Mouse (Mus musculus) midbrain, postnatal 0 days (tissue): ENCODE measurements around the gene Mon1a. TPM values are rescaled to one million over a fixed set of nuclear protein-coding genes. Genes with fewer than 3 reads are reported as not detected.
A peak's percentile ranks its signal among the peaks of the same experiment; 100 is the strongest.

ENCODE experiments used
- ATAC-seq: fragments of 200-750 bp; cut with Nextera tagmentation; 2 replicates; pipeline ENCODE4 v1.8.0; 2017; ENCODE audit warnings: moderate number of reproducible peaks, mild to moderate bottlenecking, moderate TSS enrichment, moderate library complexity; ENCODE audit not compliant: low FRiP score
- DNase-seq: peaks from one replicate; pipeline ENCODE4 v3.0.0-alpha.2; 2015; ENCODE audit warnings: low spot score
- H3K27ac ChIP-seq: fragments of 300-500 bp; sonication (generic); 2 replicates; pipeline ENCODE4 v1.5.1; 2014; ENCODE audit warnings: low read depth, mild to moderate bottlenecking, low read length, mixed read lengths
- H3K27me3 ChIP-seq: fragments of 300-500 bp; sonication (generic); 2 replicates; pipeline ENCODE4 v1.6.1; 2014; ENCODE audit warnings: low read length, control low read depth, mixed read lengths; ENCODE audit not compliant: insufficient read depth
- H3K36me3 ChIP-seq: fragments of 300-500 bp; sonication (generic); 2 replicates; pipeline ENCODE4 v1.6.1; 2014; ENCODE audit warnings: low read length, control low read depth, mixed read lengths; ENCODE audit not compliant: insufficient read depth
- H3K4me1 ChIP-seq: fragments of 300-500 bp; sonication (generic); 2 replicates; pipeline ENCODE4 v1.6.1; 2014; ENCODE audit warnings: mild to moderate bottlenecking, control low read depth, antibody characterized with exemption, low read length, mixed read lengths; ENCODE audit not compliant: insufficient read depth
- H3K4me2 ChIP-seq: fragments of 300-500 bp; sonication (generic); 2 replicates; pipeline ENCODE4 v1.6.1; 2014; ENCODE audit warnings: low read depth, mild to moderate bottlenecking, low read length, mixed read lengths; ENCODE audit not compliant: poor library complexity, severe bottlenecking
- H3K4me3 ChIP-seq: fragments of 300-500 bp; sonication (generic); 2 replicates; pipeline ENCODE4 v1.5.1; 2014; ENCODE audit warnings: low read depth, mild to moderate bottlenecking, low read length, moderate library complexity
- H3K9ac ChIP-seq: fragments of 300-500 bp; sonication (generic); replicated peaks from 2 replicates; pipeline ENCODE4 v1.6.1; 2014; ENCODE audit warnings: mild to moderate bottlenecking, low read length, moderate library complexity, mixed read lengths; ENCODE audit not compliant: poor library complexity, severe bottlenecking
- H3K9me3 ChIP-seq: fragments of 300-500 bp; sonication (generic); 2 replicates; pipeline ENCODE4 v1.6.1; 2016; ENCODE audit warnings: low read length, control low read depth
- CTCF ChIP-seq: IDR thresholded peaks from 2 replicates; pipeline ENCODE4 v1.5.1; 2016; ENCODE audit warnings: antibody characterized with exemption, mild to moderate bottlenecking
- WGBS: fragments of 180-500 bp; shearing (Covaris S2); extraction: QIAGEN DNeasy Blood & Tissue Kit; methylation state at CpG from one replicate; pipeline ENCODE4 v1.1.7; 2014; 5-methylcytosine and 5-hydroxymethylcytosine counted together
- polyA plus RNA-seq: library from polyadenylated mRNA; unstranded; fragments of >200 nt; fragmentation: Nextera tagmentation; extraction: Ambion mirVana; gene quantifications from 2 replicates; pipeline ENCODE4 v1.2.1, GENCODE M21; 2015
- total RNA-seq: library from RNA; depleted of rRNA; stranded (reverse); fragments of >200 nt; gene quantifications from 2 replicates; pipeline ENCODE4 v1.2.3, GENCODE M21; 2014; rRNA removed

Mon1a gene
- total RNA-seq (23.9 and 24.9 TPM in 2 replicates), polyA plus RNA-seq (16.7 and 18.1 TPM in 2 replicates)

DNA sequence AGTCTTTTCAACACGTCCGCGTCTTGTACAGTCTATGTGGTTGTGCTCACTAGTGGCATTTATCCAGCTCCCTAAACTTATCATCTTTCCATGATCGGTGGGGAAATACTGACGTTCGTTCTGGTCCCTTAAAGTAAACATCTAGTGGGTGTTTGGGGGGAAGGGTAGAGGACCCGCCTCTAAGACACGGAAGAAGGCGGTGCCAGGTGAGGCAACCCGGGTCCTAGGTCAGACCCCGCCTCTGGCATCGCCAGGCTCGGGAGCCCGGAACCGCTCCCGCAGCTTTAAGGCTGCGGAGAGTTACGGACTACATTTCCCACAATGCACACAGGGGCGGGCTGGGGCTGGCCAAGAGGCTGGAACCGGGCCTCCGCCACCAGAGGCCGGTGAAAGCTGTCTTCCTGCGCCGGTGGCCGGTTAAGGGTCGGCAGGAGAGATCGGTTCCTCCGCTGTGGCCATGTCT lies at the start of gene Mon1a:
TSS of gene Mon1a (plus strand) at position 348 of the 463 bp plus-strand sequence.
- Histone ChIP-seq H3K27me3 (peaks cover 4% of the 10 kb centered on the region; the same call in 1 of the 2 replicates), H3K27ac (peak within 1 kb of the TSS; percentile 73), H3K36me3 (no peaks in the 10 kb centered on the region), H3K4me1 (peaks cover 4% of the 10 kb centered on the region; the same call in 1 of the 2 replicates), H3K4me3 (peak within 1 kb of the TSS; percentile 79), H3K9ac (peak within 1 kb of the TSS; percentile 74), H3K9me3 (no peaks in the 10 kb centered on the region), H3K4me2 (peak within 1 kb of the TSS; percentile 73)
- TF ChIP-seq CTCF = no peak
- peak; percentile 87 for DNase-seq
- ATAC-seq = peak; percentile 91
- WGBS = under 1% methylated on average over 28 of the region's 28 CpGs

DNA sequence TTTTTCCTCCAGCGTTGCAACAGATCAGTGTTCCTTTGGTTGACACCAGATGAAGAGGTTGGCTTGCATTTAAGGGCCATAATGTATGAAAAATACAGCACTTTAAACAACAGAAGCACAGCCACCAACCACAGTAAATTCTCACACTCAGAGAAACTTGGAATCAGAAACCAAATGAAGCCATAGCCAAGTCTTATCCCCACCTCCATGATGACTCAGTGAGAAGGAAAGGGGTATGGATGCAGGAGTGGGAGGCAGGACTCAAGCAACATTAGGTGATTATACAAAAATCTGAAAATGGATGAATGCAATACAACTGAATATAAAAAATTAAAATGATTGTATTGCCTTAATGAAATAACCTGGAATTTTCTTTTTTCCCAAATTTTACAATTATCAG lies 49.1 kb upstream of the Mon1a start:
- no peaks in the 10 kb centered on the region for H3K9me3 ChIP-seq
- no peak overlapping the region for H3K9ac ChIP-seq
- H3K4me3 ChIP-seq = no peak overlapping the region
- no peak for TF ChIP-seq CTCF
- H3K4me2 ChIP-seq = no peak overlapping the region
- H3K36me3 ChIP-seq = peaks cover 10% of the 10 kb centered on the region; the same call in 1 of the 2 replicates
- no peak overlapping the region for H3K27ac ChIP-seq
- no peaks in the 10 kb centered on the region for H3K4me1 ChIP-seq
- no peak for DNase-seq
- 100% methylated on average over 1 of the region's 1 CpGs for WGBS
- ATAC-seq = no peak
- no peaks in the 10 kb centered on the region for H3K27me3 ChIP-seq

DNA sequence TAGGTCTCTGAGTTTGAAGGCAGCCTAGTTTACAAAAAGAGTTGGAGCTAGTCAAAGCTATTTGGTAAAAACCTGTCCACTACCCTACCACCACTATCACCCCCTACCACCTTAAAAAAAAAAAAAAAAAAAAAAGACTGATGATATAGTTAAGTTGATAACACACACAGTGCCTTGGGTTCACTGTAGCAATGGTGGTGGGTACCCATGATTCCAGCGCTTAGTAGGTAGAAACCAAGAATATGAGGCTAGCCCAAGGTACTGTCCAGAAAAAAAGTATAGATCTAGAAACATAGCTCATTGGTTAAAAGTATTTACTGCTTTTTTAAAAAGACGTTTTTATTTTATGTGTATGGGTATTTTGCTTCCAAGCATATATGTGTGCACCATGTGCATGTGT lies 45.2 kb upstream of the Mon1a start:
- Histone ChIP-seq H3K27me3 (no peaks in the 10 kb centered on the region), H3K9ac (no peak overlapping the region), H3K4me2 (no peak overlapping the region), H3K4me3 (no peak overlapping the region), H3K27ac (no peak overlapping the region), H3K9me3 (no peaks in the 10 kb centered on the region), H3K4me1 (no peaks in the 10 kb centered on the region), H3K36me3 (peaks cover 14% of the 10 kb centered on the region; the same call in 1 of the 2 replicates)
- ATAC-seq (no peak), DNase-seq (no peak)
- 93% methylated on average over 2 of the region's 2 CpGs for WGBS
- TF ChIP-seq CTCF = no peak

GRCm38 (mm10) chr9:107848922-107849321 lies 39.0 kb upstream of the Mon1a start:
- DNase-seq (no peak), ATAC-seq (no peak)
- Histone ChIP-seq H3K27ac (no peak overlapping the region), H3K27me3 (no peaks in the 10 kb centered on the region), H3K9me3 (no peaks in the 10 kb centered on the region), H3K9ac (no peak overlapping the region), H3K4me2 (no peak overlapping the region), H3K4me3 (no peak overlapping the region), H3K36me3 (peaks cover 7% of the 10 kb centered on the region; the same call in 1 of the 2 replicates), H3K4me1 (no peaks in the 10 kb centered on the region)
- TF ChIP-seq CTCF = no peak
- WGBS = 97% methylated on average over 7 of the region's 7 CpGs

GRCm38 (mm10) chr9:107858343-107858742 lies 29.6 kb upstream of the Mon1a start:
- ATAC-seq = no peak
- WGBS = 96% methylated on average over 3 of the region's 3 CpGs
- TF ChIP-seq CTCF = no peak

GRCm38 (mm10) chr9:107864493-107864892 lies 23.5 kb upstream of the Mon1a start:
- Histone ChIP-seq H3K4me3 (no peak overlapping the region), H3K27ac (no peak overlapping the region), H3K9me3 (no peaks in the 10 kb centered on the region), H3K4me1 (no peaks in the 10 kb centered on the region), H3K9ac (no peak overlapping the region), H3K4me2 (no peak overlapping the region), H3K36me3 (no peaks in the 10 kb centered on the region; the same call in 1 of the 2 replicates), H3K27me3 (no peaks in the 10 kb centered on the region)
- TF ChIP-seq CTCF = no peak
- DNase-seq = no peak
- 82% methylated on average over 1 of the region's 1 CpGs for WGBS
- ATAC-seq = no peak

More at GRCm38 (mm10) chr9:107858343-107858742, 29.6 kb upstream of the Mon1a start:
- H3K4me1 ChIP-seq = no peaks in the 10 kb centered on the region
- no peaks in the 10 kb centered on the region for H3K27me3 ChIP-seq
- H3K4me3 ChIP-seq = no peak overlapping the region
- H3K4me2 ChIP-seq = no peak overlapping the region
- no peaks in the 10 kb centered on the region for H3K9me3 ChIP-seq
- no peak for DNase-seq
- no peak overlapping the region for H3K9ac ChIP-seq
- H3K36me3 ChIP-seq = 0 out of 2 replicates have a peak, but pooled peaks cover 2% of the 10 kb centered on the region
- H3K27ac ChIP-seq = no peak overlapping the region
